Mouse (Mus musculus) forebrain, embryonic 11.5 days (tissue): ENCODE data around the gene Ptges2. TPM values are rescaled to one million over a fixed set of nuclear protein-coding genes. Genes with fewer than 3 reads are reported as not detected.

Experiments used
- polyA plus RNA-seq: library from polyadenylated mRNA; unstranded; fragments of >200 nt; fragmentation: Nextera tagmentation; extraction: Ambion mirVana; gene quantifications from 2 replicates; pipeline ENCODE4 v1.2.1, GENCODE M21; 2014

Ptges2 gene
- polyA plus RNA-seq, 1 experiment from 2014 or later = 28.0 TPM

Other genes starting within 250 kb of the Ptges2 start
- 98.0 and 102 TPM in 2 replicates for gene Prrc2b, start 244.8 kb upstream of the Ptges2 start, polyA plus RNA-seq
- 26.3 and 33.3 TPM in 2 replicates for gene Pomt1, start 159.3 kb upstream of the Ptges2 start, polyA plus RNA-seq
- 78.4 and 89.0 TPM in 2 replicates for gene Uck1, start 135.7 kb upstream of the Ptges2 start, polyA plus RNA-seq
- 22.4 and 22.6 TPM in 2 replicates for gene Golga2, start 108.5 kb upstream of the Ptges2 start, polyA plus RNA-seq
- gene Swi5, start 107.8 kb upstream of the Ptges2 start, polyA plus RNA-seq = 345 and 373 TPM in 2 replicates
- gene Ciz1, start 43.6 kb upstream of the Ptges2 start, polyA plus RNA-seq = 62.6 and 69.0 TPM in 2 replicates
- gene Dnm1, start 42.6 kb upstream of the Ptges2 start, polyA plus RNA-seq = 12.4 and 12.8 TPM in 2 replicates
- gene 1110008P14Rik, start 14.0 kb upstream of the Ptges2 start, polyA plus RNA-seq = 37.7 and 45.4 TPM in 2 replicates
- 0.28 TPM in 1 of 2 replicates, not detected in the other for gene Lcn2, start 7.6 kb upstream of the Ptges2 start, polyA plus RNA-seq
- 6.6 and 7.1 TPM in 2 replicates for gene Naif1, start 54.6 kb downstream of the Ptges2 start, polyA plus RNA-seq
- 25.9 and 26.6 TPM in 2 replicates for gene Slc25a25, start 55.5 kb downstream of the Ptges2 start, polyA plus RNA-seq
- gene Fam102a, start 139.4 kb downstream of the Ptges2 start, polyA plus RNA-seq = 10.4 and 10.6 TPM in 2 replicates
- 98.9 and 102 TPM in 2 replicates for gene Dpm2, start 175.0 kb downstream of the Ptges2 start, polyA plus RNA-seq
- 1.8 and 2.3 TPM in 2 replicates for gene Pip5kl1, start 178.9 kb downstream of the Ptges2 start, polyA plus RNA-seq
- 0.35 TPM in 1 of 2 replicates, not detected in the other for gene 9430097D07Rik, start 179.8 kb downstream of the Ptges2 start, polyA plus RNA-seq
- gene St6galnac4, start 191.2 kb downstream of the Ptges2 start, polyA plus RNA-seq = 15.4 and 16.7 TPM in 2 replicates
- gene St6galnac6, start 203.8 kb downstream of the Ptges2 start, polyA plus RNA-seq = 4.7 and 5.1 TPM in 2 replicates
- 18.9 and 20.6 TPM in 2 replicates for gene Ak1, start 225.9 kb downstream of the Ptges2 start, polyA plus RNA-seq